Mouse (Mus musculus) splenic B cell, adult 2 months (primary cell): Measurements from ENCODE around the gene Phlpp1.

Experiments
- DNase-seq: peaks from one replicate; pipeline ENCODE4 v3.0.0-alpha.2; 2011; ENCODE audit warnings: low read depth, low spot score
- H3K27me3 ChIP-seq: 2 replicates; pipeline ENCODE4 v1.6.1; 2012; ENCODE audit warnings: mild to moderate bottlenecking, low read length, moderate library complexity, mixed read lengths; ENCODE audit not compliant: control insufficient read depth, poor library complexity, insufficient read depth, severe bottlenecking
- H3K36me3 ChIP-seq: 2 replicates; pipeline ENCODE4 v1.6.1; 2012; ENCODE audit warnings: mild to moderate bottlenecking, low read length, moderate library complexity, mixed read lengths; ENCODE audit not compliant: control insufficient read depth, poor library complexity, insufficient read depth, severe bottlenecking

Phlpp1 gene

GRCm38 (mm10) chr1:106197991-106198390, 26.4 kb downstream of the Phlpp1 start:
- Histone ChIP-seq H3K36me3 (no peaks in the 10 kb centered on the region), H3K27me3 (no peaks in the 10 kb centered on the region)
- DNase-seq: no peak

- Histone ChIP-seq H3K27me3 (no peaks in the 10 kb centered on the region), H3K36me3 (no peaks in the 10 kb centered on the region)
- DNase-seq: no peak
Measured at GRCm38 (mm10) chr1:106199109-106199508, 27.6 kb downstream of the Phlpp1 start.

- DNase-seq: peak; percentile 17
- Histone ChIP-seq H3K36me3 (no peaks in the 10 kb centered on the region), H3K27me3 (no peaks in the 10 kb centered on the region)
Measured at GRCm38 (mm10) chr1:106199686-106200085, 28.1 kb downstream of the Phlpp1 start.

GRCm38 (mm10) chr1:106201025-106201424, 29.5 kb downstream of the Phlpp1 start:
- Histone ChIP-seq H3K27me3 (no peaks in the 10 kb centered on the region), H3K36me3 (no peaks in the 10 kb centered on the region)
- DNase-seq: no peak

- no peak for DNase-seq
- H3K36me3 ChIP-seq: no peaks in the 10 kb centered on the region
- no peaks in the 10 kb centered on the region for H3K27me3 ChIP-seq
Measured at GRCm38 (mm10) chr1:106201929-106202328, 30.4 kb downstream of the Phlpp1 start.

- H3K36me3 ChIP-seq: no peaks in the 10 kb centered on the region
- H3K27me3 ChIP-seq: no peaks in the 10 kb centered on the region
- no peak for DNase-seq
Measured at GRCm38 (mm10) chr1:106203942-106204341, 32.4 kb downstream of the Phlpp1 start.

- DNase-seq: no peak
- no peaks in the 10 kb centered on the region for H3K36me3 ChIP-seq
- no peaks in the 10 kb centered on the region for H3K27me3 ChIP-seq
Measured at GRCm38 (mm10) chr1:106204350-106204749, 32.8 kb downstream of the Phlpp1 start.

GRCm38 (mm10) chr1:106208581-106208980, 37.0 kb downstream of the Phlpp1 start:
- no peaks in the 10 kb centered on the region for H3K36me3 ChIP-seq
- DNase-seq: no peak
- H3K27me3 ChIP-seq: no peaks in the 10 kb centered on the region

GRCm38 (mm10) chr1:106210461-106210860, 38.9 kb downstream of the Phlpp1 start:
- DNase-seq: no peak
- no peaks in the 10 kb centered on the region for H3K36me3 ChIP-seq
- no peaks in the 10 kb centered on the region for H3K27me3 ChIP-seq

GRCm38 (mm10) chr1:106211146-106211545, 39.6 kb downstream of the Phlpp1 start:
- Histone ChIP-seq H3K36me3 (no peaks in the 10 kb centered on the region), H3K27me3 (no peaks in the 10 kb centered on the region)
- DNase-seq: no peak

GRCm38 (mm10) chr1:106220431-106220830, 48.9 kb downstream of the Phlpp1 start:
- Histone ChIP-seq H3K27me3 (no peaks in the 10 kb centered on the region), H3K36me3 (no peaks in the 10 kb centered on the region)
- no peak for DNase-seq

GRCm38 (mm10) chr1:106221371-106221770, 49.8 kb downstream of the Phlpp1 start:
- no peak for DNase-seq
- H3K27me3 ChIP-seq: no peaks in the 10 kb centered on the region
- no peaks in the 10 kb centered on the region for H3K36me3 ChIP-seq

- H3K36me3 ChIP-seq: no peaks in the 10 kb centered on the region
- H3K27me3 ChIP-seq: no peaks in the 10 kb centered on the region
- no peak for DNase-seq
Measured at GRCm38 (mm10) chr1:106221964-106222363, 50.4 kb downstream of the Phlpp1 start.

GRCm38 (mm10) chr1:106226613-106227012, 55.1 kb downstream of the Phlpp1 start:
- no peak for DNase-seq
- H3K36me3 ChIP-seq: no peaks in the 10 kb centered on the region
- H3K27me3 ChIP-seq: no peaks in the 10 kb centered on the region

- H3K27me3 ChIP-seq: no peaks in the 10 kb centered on the region
- no peak for DNase-seq
- no peaks in the 10 kb centered on the region for H3K36me3 ChIP-seq
Measured at GRCm38 (mm10) chr1:106230313-106230712, 58.8 kb downstream of the Phlpp1 start.

GRCm38 (mm10) chr1:106231345-106231744, 59.8 kb downstream of the Phlpp1 start:
- DNase-seq: peak; percentile 29
- H3K27me3 ChIP-seq: no peaks in the 10 kb centered on the region

More at GRCm38 (mm10) chr1:106231345-106231744, 59.8 kb downstream of the Phlpp1 start:
- no peaks in the 10 kb centered on the region for H3K36me3 ChIP-seq
